Mouse (Mus musculus) lung, postnatal 4 days (tissue): ENCODE data around the gene Dct.

ENCODE experiments used
- DNase-seq, 2 experiments: peaks; one replicate each; pipeline ENCODE4 v3.0.0; 2021

The Dct gene

GRCm38 (mm10) chr14:118042066-118042762 lies 9.8 kb downstream of the Dct start:
- DNase-seq = no peak

GRCm38 (mm10) chr14:118040550-118041250 lies 11.3 kb downstream of the Dct start:
- DNase-seq = no peak

- peak; percentile 11 to 54 for DNase-seq
These were observed 13.0 kb downstream of the Dct start for GRCm38 (mm10) chr14:118039074-118039473.

- DNase-seq = no peak
These were observed 24.5 kb downstream of the Dct start for GRCm38 (mm10) chr14:118027564-118027963.

GRCm38 (mm10) chr14:118021867-118022543 lies 30.0 kb downstream of the Dct start:
- DNase-seq = no peak

- DNase-seq = no peak
These were observed 32.7 kb downstream of the Dct start for GRCm38 (mm10) chr14:118019314-118019713.

- DNase-seq = no peak
These were observed 38.8 kb downstream of the Dct start for GRCm38 (mm10) chr14:118013237-118013636.

- DNase-seq = no peak
These were observed 42.5 kb downstream of the Dct start for GRCm38 (mm10) chr14:118009541-118009940.

GRCm38 (mm10) chr14:118005697-118006096 lies 46.3 kb downstream of the Dct start:
- DNase-seq = peak in 1 of 2 experiments; percentile 62

GRCm38 (mm10) chr14:118004434-118004833 lies 47.6 kb downstream of the Dct start:
- no peak for DNase-seq

- no peak for DNase-seq
These were observed 58.2 kb downstream of the Dct start for GRCm38 (mm10) chr14:117993845-117994244.

GRCm38 (mm10) chr14:117992600-117993256 lies 59.3 kb downstream of the Dct start:
- DNase-seq = no peak

GRCm38 (mm10) chr14:117990203-117990602 lies 61.8 kb downstream of the Dct start:
- no peak for DNase-seq

- DNase-seq = no peak
These were observed 63.6 kb downstream of the Dct start for GRCm38 (mm10) chr14:117988444-117988843.

- DNase-seq = peak in 1 of 2 experiments; percentile 45
These were observed 70.5 kb downstream of the Dct start for GRCm38 (mm10) chr14:117981532-117981931.

- DNase-seq = no peak
These were observed 79.5 kb downstream of the Dct start for GRCm38 (mm10) chr14:117972576-117972975.
